Mouse (Mus musculus): Measurements from ENCODE around the gene Sdcbp2.
"Not testable (repeated sequence)": the region's sequence is repeated elsewhere in the genome, so short reads cannot be mapped to it uniquely, and the experiment has no call there.

The Sdcbp2 gene

GRCm38 (mm10) chr2:151573667-151574066, 1.2 kb downstream of the Sdcbp2 start:
- no peak for DNase-seq

- DNase-seq = no peak
Measured at GRCm38 (mm10) chr2:151574607-151575006, 2.2 kb downstream of the Sdcbp2 start.

GRCm38 (mm10) chr2:151575119-151575698, 2.8 kb downstream of the Sdcbp2 start:
- peak; percentile 58 for DNase-seq

- peak; percentile 90 for DNase-seq
Measured at GRCm38 (mm10) chr2:151575699-151576389, 3.4 kb downstream of the Sdcbp2 start.

GRCm38 (mm10) chr2:151579183-151579582, 6.8 kb downstream of the Sdcbp2 start:
- DNase-seq = no peak

- DNase-seq = no peak
Measured at GRCm38 (mm10) chr2:151580945-151581344, 8.5 kb downstream of the Sdcbp2 start.

GRCm38 (mm10) chr2:151585934-151586333, 13.5 kb downstream of the Sdcbp2 start:
- peak; percentile 21 for DNase-seq

- DNase-seq = no peak
Measured at GRCm38 (mm10) chr2:151586807-151587206, 14.4 kb downstream of the Sdcbp2 start.

- peak; percentile 61 for DNase-seq
Measured at GRCm38 (mm10) chr2:151587306-151587705, 14.9 kb downstream of the Sdcbp2 start.

- DNase-seq = no peak
Measured at GRCm38 (mm10) chr2:151598068-151598467, 25.6 kb downstream of the Sdcbp2 start.

- peak; percentile 21 for DNase-seq
Measured at GRCm38 (mm10) chr2:151602106-151602505, 29.7 kb downstream of the Sdcbp2 start.

GRCm38 (mm10) chr2:151603630-151604029, 31.2 kb downstream of the Sdcbp2 start:
- DNase-seq = no peak

GRCm38 (mm10) chr2:151605437-151605987, 33.1 kb downstream of the Sdcbp2 start:
- DNase-seq = no peak

- DNase-seq = no peak
Measured at GRCm38 (mm10) chr2:151608435-151608834, 36.0 kb downstream of the Sdcbp2 start.

- DNase-seq = peak; percentile 30
Measured at GRCm38 (mm10) chr2:151609974-151610373, 37.6 kb downstream of the Sdcbp2 start.

GRCm38 (mm10) chr2:151615779-151616178, 43.4 kb downstream of the Sdcbp2 start:
- not testable (repeated sequence) for DNase-seq

- no peak for DNase-seq
Measured at GRCm38 (mm10) chr2:151616551-151617329, 44.3 kb downstream of the Sdcbp2 start.

GRCm38 (mm10) chr2:151623776-151624175, 51.4 kb downstream of the Sdcbp2 start:
- no peak for DNase-seq

GRCm38 (mm10) chr2:151626296-151626695, 53.9 kb downstream of the Sdcbp2 start:
- DNase-seq = no peak

GRCm38 (mm10) chr2:151628011-151628410, 55.6 kb downstream of the Sdcbp2 start:
- no peak for DNase-seq

- DNase-seq = no peak
Measured at GRCm38 (mm10) chr2:151629310-151629709, 56.9 kb downstream of the Sdcbp2 start.

GRCm38 (mm10) chr2:151631406-151632158, 59.2 kb downstream of the Sdcbp2 start:
- DNase-seq = no peak

Measured in kidney, postnatal 10 days (tissue).